Mouse (Mus musculus) urinary bladder, adult 18-20 months (tissue): ENCODE results near the gene Lrrc74a.

Experiments
- DNase-seq, 2 experiments: peaks; one replicate each; pipeline ENCODE4 v3.0.0; 2022; ENCODE audit warnings: low spot score in 2 of 2, mixed read lengths in 2 of 2

The Lrrc74a gene

GRCm38 (mm10) chr12:86734319-86734810 is at the start of gene Lrrc74a:
Gene Lrrc74a (plus strand): TSS chr12:86734369.
- DNase-seq = no peak

GRCm38 (mm10) chr12:86685275-86685674 is 48.9 kb upstream of the Lrrc74a start:
- DNase-seq = no peak

- no peak for DNase-seq
Observed at GRCm38 (mm10) chr12:86686551-86687330, 47.4 kb upstream of the Lrrc74a start.

- DNase-seq = no peak
Observed at GRCm38 (mm10) chr12:86687445-86687955, 46.7 kb upstream of the Lrrc74a start.

GRCm38 (mm10) chr12:86687971-86688573 is 46.1 kb upstream of the Lrrc74a start:
- DNase-seq = no peak

GRCm38 (mm10) chr12:86688917-86689316 is 45.3 kb upstream of the Lrrc74a start:
- no peak for DNase-seq

GRCm38 (mm10) chr12:86690700-86691485 is 43.3 kb upstream of the Lrrc74a start:
- DNase-seq = no peak

- DNase-seq = no peak
Observed at GRCm38 (mm10) chr12:86692471-86693356, 41.5 kb upstream of the Lrrc74a start.

- no peak for DNase-seq
Observed at GRCm38 (mm10) chr12:86693389-86693788, 40.8 kb upstream of the Lrrc74a start.

- no peak for DNase-seq
Observed at GRCm38 (mm10) chr12:86694441-86694840, 39.7 kb upstream of the Lrrc74a start.

- DNase-seq = no peak
Observed at GRCm38 (mm10) chr12:86697996-86698395, 36.2 kb upstream of the Lrrc74a start.

- DNase-seq = no peak
Observed at GRCm38 (mm10) chr12:86698537-86698936, 35.6 kb upstream of the Lrrc74a start.

- no peak for DNase-seq
Observed at GRCm38 (mm10) chr12:86699965-86700926, 33.9 kb upstream of the Lrrc74a start.

GRCm38 (mm10) chr12:86700927-86701310 is 33.2 kb upstream of the Lrrc74a start:
- DNase-seq = no peak

- no peak for DNase-seq
Observed at GRCm38 (mm10) chr12:86701491-86701890, 32.7 kb upstream of the Lrrc74a start.

- no peak for DNase-seq
Observed at GRCm38 (mm10) chr12:86702690-86703089, 31.5 kb upstream of the Lrrc74a start.

- DNase-seq = no peak
Observed at GRCm38 (mm10) chr12:86705843-86706242, 28.3 kb upstream of the Lrrc74a start.

GRCm38 (mm10) chr12:86714026-86714425 is 20.1 kb upstream of the Lrrc74a start:
- no peak for DNase-seq

GRCm38 (mm10) chr12:86715401-86715800 is 18.8 kb upstream of the Lrrc74a start:
- peak; percentile 11 to 18 for DNase-seq

GRCm38 (mm10) chr12:86716962-86717361 is 17.2 kb upstream of the Lrrc74a start:
- no peak for DNase-seq
